Mouse (Mus musculus): Measurements from ENCODE around the gene Tmem236. TPM values are rescaled to one million over a fixed set of nuclear protein-coding genes. Genes with fewer than 3 reads are reported as not detected.

Gene Tmem236
- polyA plus RNA-seq, 1 experiment, result not detected

DNA sequence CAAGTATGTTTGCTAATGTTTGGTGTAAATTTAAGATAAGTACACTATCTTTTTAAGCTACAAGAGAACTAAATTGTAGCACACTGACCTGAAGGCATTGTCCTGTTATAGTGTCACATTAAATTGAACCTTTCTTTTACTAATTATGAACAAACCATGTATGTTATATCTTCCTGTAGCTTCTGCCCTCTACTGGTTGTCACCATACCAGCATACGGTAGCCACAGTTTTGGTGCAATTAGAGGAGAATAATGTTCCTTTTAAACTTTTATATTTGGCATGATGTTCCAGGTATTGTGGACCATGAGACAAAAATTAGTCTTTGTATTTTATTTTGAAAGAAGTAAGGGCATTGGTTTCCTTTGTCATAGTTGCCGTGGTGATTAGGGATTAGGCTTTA, 27.4 kb upstream of the Tmem236 start:
- Histone ChIP-seq H3K4me3 (ENCODE audit: insufficient read depth, low read depth, low read length) (no peak overlapping the region), H3K27ac (ENCODE audit: insufficient read depth, low read depth, low read length) (no peak overlapping the region), H3K4me1 (ENCODE audit: control insufficient read depth, insufficient read depth, low read length) (no peaks in the 10 kb centered on the region)
- 79% methylated on average over 2 of the region's 2 CpGs for WGBS
- TF ChIP-seq CTCF (IDR thresholded peaks at IDR 0.05; ENCODE audit: insufficient read depth, low read depth, low read length) (no peak), POLR2A (IDR thresholded peaks at IDR 0.05; ENCODE audit: insufficient read depth, low read depth, low read length) (no peak)

DNA sequence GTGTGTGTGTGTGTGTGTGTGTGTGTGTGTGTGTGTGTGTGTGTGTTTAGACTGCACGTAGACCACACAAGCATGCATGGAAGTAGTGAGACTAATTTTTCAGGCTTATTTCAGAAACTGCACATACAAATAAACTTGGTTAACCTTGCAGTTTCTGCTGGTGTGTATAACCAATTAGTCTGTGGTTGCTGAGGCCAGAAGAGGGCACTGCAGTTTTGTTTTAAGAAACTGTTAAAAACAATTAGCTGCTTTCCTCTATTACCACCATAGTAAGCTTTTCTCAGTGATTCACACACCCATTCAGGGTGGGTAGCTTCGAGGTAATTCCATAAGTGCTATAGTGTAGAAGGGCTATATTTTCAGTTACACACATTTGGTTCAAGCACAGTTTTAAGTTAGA, 23.5 kb upstream of the Tmem236 start:
- no peaks in the 10 kb centered on the region for H3K4me1 ChIP-seq (ENCODE audit: control insufficient read depth, insufficient read depth, low read length)

GRCm38 (mm10) chr2:14151854-14152253, 22.5 kb upstream of the Tmem236 start:
- no peak overlapping the region for H3K27ac ChIP-seq (ENCODE audit: insufficient read depth, low read depth, low read length)
- 93% methylated on average over 6 of the region's 6 CpGs for WGBS
- H3K4me3 ChIP-seq (ENCODE audit: insufficient read depth, low read depth, low read length), result no peak overlapping the region
- TF ChIP-seq CTCF (IDR thresholded peaks at IDR 0.05; ENCODE audit: insufficient read depth, low read depth, low read length) (no peak), POLR2A (IDR thresholded peaks at IDR 0.05; ENCODE audit: insufficient read depth, low read depth, low read length) (no peak)
- H3K4me1 ChIP-seq (ENCODE audit: control insufficient read depth, insufficient read depth, low read length), result no peaks in the 10 kb centered on the region

More for the DNA sequence above, 23.5 kb upstream of the Tmem236 start:
- TF ChIP-seq POLR2A (IDR thresholded peaks at IDR 0.05; ENCODE audit: insufficient read depth, low read depth, low read length) (no peak), CTCF (IDR thresholded peaks at IDR 0.05; ENCODE audit: insufficient read depth, low read depth, low read length) (no peak)
- 85% methylated on average over 2 of the region's 2 CpGs for WGBS
- Histone ChIP-seq H3K4me3 (ENCODE audit: insufficient read depth, low read depth, low read length) (no peak overlapping the region), H3K27ac (ENCODE audit: insufficient read depth, low read depth, low read length) (no peak overlapping the region)

DNA sequence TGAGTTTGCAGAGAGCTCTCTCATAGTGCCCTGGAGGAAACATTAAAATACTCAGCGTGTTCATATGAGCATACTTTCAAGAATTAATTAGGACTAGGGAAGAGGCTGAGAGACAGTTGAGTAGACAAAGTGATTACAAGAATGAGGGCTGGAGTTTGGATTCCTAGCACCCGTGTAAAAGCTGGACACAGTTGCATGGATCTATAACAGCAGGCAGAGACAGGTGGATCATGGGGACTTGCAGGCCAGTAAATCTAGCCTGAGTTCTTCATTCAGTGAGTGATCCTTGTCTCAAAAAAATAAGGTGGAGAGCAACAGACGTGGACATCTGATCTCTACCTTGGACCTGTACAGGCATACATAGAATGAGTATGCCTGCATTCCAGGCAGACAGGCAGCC, 15.3 kb upstream of the Tmem236 start:
- 91% methylated on average over 3 of the region's 3 CpGs for WGBS
- Histone ChIP-seq H3K4me3 (ENCODE audit: insufficient read depth, low read depth, low read length) (no peak overlapping the region), H3K4me1 (ENCODE audit: control insufficient read depth, insufficient read depth, low read length) (no peaks in the 10 kb centered on the region), H3K27ac (ENCODE audit: insufficient read depth, low read depth, low read length) (no peak overlapping the region)
- TF ChIP-seq CTCF (IDR thresholded peaks at IDR 0.05; ENCODE audit: insufficient read depth, low read depth, low read length), result no peak
- TF ChIP-seq POLR2A (IDR thresholded peaks at IDR 0.05; ENCODE audit: insufficient read depth, low read depth, low read length), result no peak

DNA sequence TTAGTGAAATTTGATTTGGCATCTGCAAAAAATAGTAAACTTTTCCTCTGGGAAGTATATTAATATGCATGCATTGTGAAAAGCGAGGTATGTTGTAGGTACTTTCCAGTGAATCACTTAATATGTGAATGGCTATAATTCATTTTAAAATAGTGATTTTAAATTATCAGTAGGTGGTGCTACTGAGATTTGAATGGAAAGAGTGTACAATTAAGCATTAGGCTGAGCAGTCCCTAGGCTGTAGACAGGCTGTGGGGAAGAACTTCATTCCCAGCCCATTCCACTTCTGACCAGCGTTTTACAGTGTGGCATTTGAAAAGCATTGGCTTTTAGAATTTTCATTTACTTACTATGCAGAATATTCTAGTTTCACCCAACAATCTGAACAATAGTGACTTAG, 14.6 kb upstream of the Tmem236 start:
- H3K27ac ChIP-seq (ENCODE audit: insufficient read depth, low read depth, low read length), result no peak overlapping the region
- no peak overlapping the region for H3K4me3 ChIP-seq (ENCODE audit: insufficient read depth, low read depth, low read length)
- no peaks in the 10 kb centered on the region for H3K4me1 ChIP-seq (ENCODE audit: control insufficient read depth, insufficient read depth, low read length)
- TF ChIP-seq CTCF (IDR thresholded peaks at IDR 0.05; ENCODE audit: insufficient read depth, low read depth, low read length) (no peak), POLR2A (IDR thresholded peaks at IDR 0.05; ENCODE audit: insufficient read depth, low read depth, low read length) (no peak)
- 61% methylated on average over 2 of the region's 2 CpGs for WGBS

DNA sequence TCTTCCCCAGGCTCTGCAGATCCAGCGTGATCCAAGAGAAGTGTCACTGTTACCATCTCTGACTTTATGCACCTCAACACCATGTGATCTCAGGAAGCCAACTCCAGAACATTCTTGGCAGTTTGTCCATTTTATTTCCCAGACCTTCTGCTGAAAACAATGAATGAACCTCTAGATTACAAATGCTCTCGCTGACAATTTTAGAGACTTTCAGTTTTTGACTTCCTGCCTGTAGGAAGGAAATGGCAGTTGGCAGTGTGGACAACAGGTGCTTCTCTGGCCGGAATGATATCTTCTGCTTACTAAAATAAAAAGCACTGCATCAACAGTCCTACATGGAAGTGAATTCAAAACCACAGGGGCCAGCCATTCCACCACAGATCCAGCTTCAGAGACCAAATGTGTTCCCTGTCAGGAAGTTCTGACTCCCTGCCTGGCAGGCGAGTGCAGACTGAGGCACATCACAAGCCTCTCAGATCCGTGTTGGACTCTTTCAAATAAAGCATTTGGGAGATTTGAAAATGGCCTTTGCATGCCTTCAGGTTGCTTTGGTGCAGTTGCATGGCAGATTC, 9.8 kb upstream of the Tmem236 start:
- 78% methylated on average over 5 of the region's 5 CpGs for WGBS
- Histone ChIP-seq H3K4me3 (ENCODE audit: insufficient read depth, low read depth, low read length) (no peak overlapping the region), H3K27ac (ENCODE audit: insufficient read depth, low read depth, low read length) (no peak overlapping the region), H3K4me1 (ENCODE audit: control insufficient read depth, insufficient read depth, low read length) (no peaks in the 10 kb centered on the region)
- no peak for TF ChIP-seq POLR2A (IDR thresholded peaks at IDR 0.05; ENCODE audit: insufficient read depth, low read depth, low read length)
- TF ChIP-seq CTCF (IDR thresholded peaks at IDR 0.05; ENCODE audit: insufficient read depth, low read depth, low read length), result no peak

GRCm38 (mm10) chr2:14165066-14165465, 9.3 kb upstream of the Tmem236 start:
- Histone ChIP-seq H3K27ac (ENCODE audit: insufficient read depth, low read depth, low read length) (no peak overlapping the region), H3K4me3 (ENCODE audit: insufficient read depth, low read depth, low read length) (no peak overlapping the region), H3K4me1 (ENCODE audit: control insufficient read depth, insufficient read depth, low read length) (no peaks in the 10 kb centered on the region)
- no peak for TF ChIP-seq CTCF (IDR thresholded peaks at IDR 0.05; ENCODE audit: insufficient read depth, low read depth, low read length)
- no peak for TF ChIP-seq POLR2A (IDR thresholded peaks at IDR 0.05; ENCODE audit: insufficient read depth, low read depth, low read length)
- WGBS, result 51% methylated on average over 2 of the region's 2 CpGs

DNA sequence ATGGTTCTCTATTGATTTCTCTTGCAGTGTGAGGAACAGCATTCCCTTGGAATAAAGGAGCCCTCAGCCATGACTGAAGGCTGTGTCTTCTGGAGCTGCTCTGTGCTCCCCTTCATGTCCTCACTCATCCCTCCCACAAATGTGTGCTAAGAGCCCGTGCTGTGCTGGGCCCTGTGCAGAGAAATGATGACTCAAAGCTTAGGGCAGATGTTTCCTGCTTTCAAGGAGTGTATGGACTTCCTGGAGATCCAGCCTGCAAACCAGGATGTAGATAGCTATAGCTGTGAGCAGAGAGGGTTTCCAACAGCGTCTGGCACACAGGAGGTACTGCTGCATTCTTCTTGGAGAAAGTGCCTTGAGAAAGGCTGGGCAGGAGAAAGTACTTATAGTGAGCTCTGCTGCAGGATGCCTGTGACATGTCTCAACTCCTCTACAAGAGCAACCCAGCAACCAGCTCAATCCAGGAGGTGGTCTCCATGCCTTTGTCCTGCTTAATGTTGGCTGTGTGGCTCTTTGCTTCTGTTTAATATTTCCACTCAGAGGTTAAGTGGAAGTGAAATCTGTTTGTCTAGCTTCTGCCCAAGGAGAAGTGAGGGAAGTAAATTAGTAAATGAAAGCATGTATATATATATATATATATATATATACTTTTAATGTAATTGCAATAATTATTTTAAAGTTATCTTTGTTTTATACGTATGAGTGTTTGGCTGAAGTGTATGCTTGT, 8.5 kb upstream of the Tmem236 start:
- Histone ChIP-seq H3K4me3 (ENCODE audit: insufficient read depth, low read depth, low read length) (no peak overlapping the region), H3K4me1 (ENCODE audit: control insufficient read depth, insufficient read depth, low read length) (no peaks in the 10 kb centered on the region), H3K27ac (ENCODE audit: insufficient read depth, low read depth, low read length) (no peak overlapping the region)
- no peak for TF ChIP-seq POLR2A (IDR thresholded peaks at IDR 0.05; ENCODE audit: insufficient read depth, low read depth, low read length)
- TF ChIP-seq CTCF (IDR thresholded peaks at IDR 0.05; ENCODE audit: insufficient read depth, low read depth, low read length), result no peak
- WGBS, result 66% methylated on average over 3 of the region's 3 CpGs

GRCm38 (mm10) chr2:14167721-14168120, 6.6 kb upstream of the Tmem236 start:
- H3K4me3 ChIP-seq (ENCODE audit: insufficient read depth, low read depth, low read length), result no peak overlapping the region
- no peak overlapping the region for H3K27ac ChIP-seq (ENCODE audit: insufficient read depth, low read depth, low read length)
- H3K4me1 ChIP-seq (ENCODE audit: control insufficient read depth, insufficient read depth, low read length), result no peaks in the 10 kb centered on the region
- TF ChIP-seq CTCF (IDR thresholded peaks at IDR 0.05; ENCODE audit: insufficient read depth, low read depth, low read length) (no peak), POLR2A (IDR thresholded peaks at IDR 0.05; ENCODE audit: insufficient read depth, low read depth, low read length) (no peak)
